Mouse (Mus musculus) heart, embryonic 11.5 days (tissue): ENCODE measurements around the gene Abcc8. TPM values are rescaled to one million over a fixed set of nuclear protein-coding genes. Genes with fewer than 3 reads are reported as not detected.

ENCODE experiments used
- ATAC-seq: fragments of 200-750 bp; cut with Nextera tagmentation; replicated peaks from 2 replicates; pipeline ENCODE4 v1.8.0; 2017; ENCODE audit warnings: moderate library complexity; ENCODE audit not compliant: insufficient number of reproducible peaks, low FRiP score, low TSS enrichment
- H3K27ac ChIP-seq: fragments of 300-500 bp; sonication (generic); 2 replicates; pipeline ENCODE4 v1.5.1; 2014; ENCODE audit warnings: mild to moderate bottlenecking, low read depth, low read length
- H3K27me3 ChIP-seq: fragments of 300-500 bp; sonication (generic); 2 replicates; pipeline ENCODE4 v1.6.1; 2014; ENCODE audit warnings: mild to moderate bottlenecking, low read length, mixed read lengths; ENCODE audit not compliant: control insufficient read depth, insufficient read depth
- H3K36me3 ChIP-seq: fragments of 300-500 bp; sonication (generic); 2 replicates; pipeline ENCODE4 v1.6.1; 2014; ENCODE audit warnings: mild to moderate bottlenecking, low read length, moderate library complexity, mixed read lengths; ENCODE audit not compliant: control insufficient read depth, insufficient read depth
- H3K4me1 ChIP-seq: fragments of 300-500 bp; sonication (generic); 2 replicates; pipeline ENCODE4 v1.6.1; 2014; ENCODE audit warnings: low read length; ENCODE audit not compliant: control insufficient read depth, insufficient read depth
- H3K4me2 ChIP-seq: fragments of 300-500 bp; sonication (generic); 2 replicates; pipeline ENCODE4 v1.6.1; 2014; ENCODE audit warnings: mild to moderate bottlenecking, moderate library complexity
- H3K4me3 ChIP-seq: fragments of 300-500 bp; sonication (generic); 2 replicates; pipeline ENCODE4 v1.5.1; 2014; ENCODE audit warnings: low read depth, low read length
- H3K9ac ChIP-seq: fragments of 300-500 bp; sonication (generic); 2 replicates; pipeline ENCODE4 v1.6.1; 2014; ENCODE audit warnings: mild to moderate bottlenecking, low read depth, low read length, moderate library complexity
- H3K9me3 ChIP-seq: fragments of 300-500 bp; sonication (generic); replicated peaks from 2 replicates; pipeline ENCODE4 v1.6.1; 2016; ENCODE audit warnings: low read length; ENCODE audit not compliant: control insufficient read depth
- WGBS: fragments of 180-500 bp; shearing (Covaris S2); extraction: QIAGEN DNeasy Blood & Tissue Kit; methylation state at CpG from one replicate; pipeline ENCODE4 v1.1.7; 2014; ENCODE audit not compliant: insufficient replicate concordance; 5-methylcytosine and 5-hydroxymethylcytosine counted together
- polyA plus RNA-seq: library from polyadenylated mRNA; unstranded; fragments of >200 nt; fragmentation: Nextera tagmentation; extraction: Ambion mirVana; gene quantifications from 2 replicates; pipeline ENCODE4 v1.2.1, GENCODE M21; 2014

The Abcc8 gene
- polyA plus RNA-seq, 1 experiment from 2014 or later: 6.8 TPM

GRCm38 (mm10) chr7:46084839-46085513, 94.9 kb downstream of the Abcc8 start:
- peak overlapping the region; percentile 22; the same call in 1 of the 2 replicates for H3K27ac ChIP-seq
- no peak overlapping the region for H3K4me3 ChIP-seq
- peaks cover 3% of the 10 kb centered on the region; the same call in 1 of the 2 replicates for H3K9me3 ChIP-seq
- H3K27me3 ChIP-seq: no peaks in the 10 kb centered on the region
- H3K9ac ChIP-seq: no peak overlapping the region
- no peak; the same call in 1 of the 2 replicates for ATAC-seq
- peaks cover 17% of the 10 kb centered on the region for H3K36me3 ChIP-seq
- no peak overlapping the region for H3K4me2 ChIP-seq
- WGBS: 58% methylated on average over 16 of the region's 16 CpGs
- peaks cover 22% of the 10 kb centered on the region for H3K4me1 ChIP-seq

GRCm38 (mm10) chr7:46084024-46084423, 95.8 kb downstream of the Abcc8 start:
- no peak for ATAC-seq
- H3K36me3 ChIP-seq: peaks cover 20% of the 10 kb centered on the region
- 78% methylated on average over 10 of the region's 10 CpGs for WGBS

GRCm38 (mm10) chr7:46077675-46078074, 102.2 kb downstream of the Abcc8 start:
- no peak overlapping the region for H3K4me3 ChIP-seq
- H3K27ac ChIP-seq: no peak overlapping the region
- H3K4me2 ChIP-seq: no peak overlapping the region
- peaks cover 29% of the 10 kb centered on the region for H3K36me3 ChIP-seq
- no peaks in the 10 kb centered on the region for H3K27me3 ChIP-seq
- no peak overlapping the region for H3K9ac ChIP-seq
- 86% methylated on average over 12 of the region's 12 CpGs for WGBS
- no peak for ATAC-seq
- peaks cover 6% of the 10 kb centered on the region for H3K4me1 ChIP-seq
- H3K9me3 ChIP-seq: no peaks in the 10 kb centered on the region

More at GRCm38 (mm10) chr7:46084024-46084423, 95.8 kb downstream of the Abcc8 start:
- Histone ChIP-seq H3K4me3 (no peak overlapping the region), H3K4me1 (peaks cover 22% of the 10 kb centered on the region), H3K27me3 (no peaks in the 10 kb centered on the region), H3K9me3 (peaks cover 3% of the 10 kb centered on the region; the same call in 1 of the 2 replicates), H3K27ac (no peak overlapping the region), H3K9ac (no peak overlapping the region), H3K4me2 (no peak overlapping the region)

DNA sequence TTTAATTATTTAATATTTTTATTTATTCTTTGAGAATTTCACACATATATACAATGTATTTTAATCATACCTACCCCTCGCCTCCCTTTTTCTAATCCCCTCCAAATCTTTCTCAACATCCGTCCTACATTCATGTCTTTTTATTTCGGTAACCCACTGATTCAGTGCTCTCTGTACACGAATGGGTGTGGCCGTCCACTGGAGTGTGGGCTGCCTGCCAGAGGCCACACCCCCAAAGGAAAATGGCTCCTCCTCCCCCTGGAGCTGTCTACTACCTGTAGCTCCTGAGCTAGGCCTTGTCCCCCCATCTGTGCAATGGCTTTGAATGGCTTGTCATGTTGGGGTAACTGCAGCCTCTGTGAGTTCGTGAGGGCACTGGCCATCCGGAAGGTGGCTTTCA, 103.0 kb downstream of the Abcc8 start:
- H3K4me2 ChIP-seq: no peak overlapping the region
- H3K27me3 ChIP-seq: no peaks in the 10 kb centered on the region
- peaks cover 28% of the 10 kb centered on the region for H3K36me3 ChIP-seq
- 79% methylated on average over 7 of the region's 7 CpGs for WGBS
- no peak for ATAC-seq
- H3K4me3 ChIP-seq: no peak overlapping the region
- no peaks in the 10 kb centered on the region for H3K9me3 ChIP-seq
- H3K9ac ChIP-seq: no peak overlapping the region
- no peak overlapping the region for H3K27ac ChIP-seq
- no peaks in the 10 kb centered on the region for H3K4me1 ChIP-seq

DNA sequence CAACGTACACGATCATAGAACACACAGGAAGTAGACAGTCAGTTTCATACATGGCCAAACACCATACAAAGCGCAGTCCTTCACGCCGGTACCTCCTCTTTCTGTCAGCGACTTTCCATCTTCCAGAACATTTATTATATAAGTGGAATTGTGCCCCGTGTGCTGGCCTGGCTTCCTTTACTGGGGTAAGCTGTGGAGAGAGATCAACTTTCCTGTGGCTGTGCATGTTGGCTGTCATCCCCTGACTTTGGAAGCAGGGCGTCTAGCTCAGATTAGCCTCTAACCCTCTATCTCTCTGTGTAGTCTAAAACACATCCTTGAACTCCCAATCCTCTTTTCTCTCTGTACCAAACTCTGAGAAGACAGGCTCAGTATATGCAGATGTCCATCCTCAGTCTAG, 111.0 kb downstream of the Abcc8 start:
- no peaks in the 10 kb centered on the region for H3K4me1 ChIP-seq
- H3K9ac ChIP-seq: no peak overlapping the region
- H3K27me3 ChIP-seq: no peaks in the 10 kb centered on the region
- no peak overlapping the region for H3K4me2 ChIP-seq
- WGBS: 92% methylated on average over 8 of the region's 8 CpGs
- H3K9me3 ChIP-seq: no peaks in the 10 kb centered on the region
- peaks cover 36% of the 10 kb centered on the region for H3K36me3 ChIP-seq
- ATAC-seq: no peak
- no peak overlapping the region for H3K27ac ChIP-seq
- no peak overlapping the region for H3K4me3 ChIP-seq

DNA sequence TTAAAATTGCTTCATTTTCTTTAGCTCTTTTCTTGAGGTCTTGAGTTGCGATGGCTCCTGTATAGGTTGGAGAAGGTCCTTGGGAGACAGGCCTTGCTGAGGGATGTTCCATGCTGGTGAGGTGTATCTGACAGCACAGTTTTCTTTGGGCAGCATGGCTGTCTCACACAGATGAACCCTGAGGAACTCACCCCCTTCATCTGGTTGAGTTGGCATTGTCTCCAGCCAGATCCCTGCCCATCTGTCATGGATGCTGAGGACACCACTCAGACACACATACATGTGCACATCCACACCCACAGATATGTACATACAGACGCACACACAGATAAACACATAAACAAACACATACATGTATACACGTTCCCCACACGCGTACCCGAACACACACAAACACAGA, 116.5 kb downstream of the Abcc8 start:
- H3K4me2 ChIP-seq: no peak overlapping the region
- H3K27ac ChIP-seq: no peak overlapping the region
- 94% methylated on average over 6 of the region's 6 CpGs for WGBS
- peaks cover 27% of the 10 kb centered on the region for H3K36me3 ChIP-seq
- no peak overlapping the region for H3K9ac ChIP-seq
- no peaks in the 10 kb centered on the region; the same call in 1 of the 2 replicates for H3K4me1 ChIP-seq
- no peak for ATAC-seq
- H3K27me3 ChIP-seq: no peaks in the 10 kb centered on the region
- H3K9me3 ChIP-seq: no peaks in the 10 kb centered on the region
- H3K4me3 ChIP-seq: no peak overlapping the region

DNA sequence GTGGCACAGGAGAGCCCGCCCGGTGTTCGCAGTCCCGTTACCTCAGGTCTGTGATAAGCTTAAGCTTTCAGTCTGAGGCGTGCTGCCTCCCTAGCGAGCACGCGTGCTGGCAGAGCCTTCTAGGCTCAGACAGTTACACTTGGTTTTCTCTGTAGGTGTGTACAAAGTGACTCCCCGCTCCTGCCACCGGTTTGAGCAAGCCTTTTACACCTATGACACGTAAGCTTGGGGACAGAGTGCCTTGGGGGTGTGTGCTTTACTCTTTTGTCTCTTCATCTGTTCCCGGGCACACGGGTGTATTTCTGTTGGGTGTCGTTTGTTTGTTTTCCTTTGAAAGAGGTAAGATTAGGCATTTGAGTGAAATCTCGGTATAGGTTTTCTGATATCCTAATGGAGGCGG, 118.2 kb downstream of the Abcc8 start:
- no peaks in the 10 kb centered on the region; the same call in 1 of the 2 replicates for H3K4me1 ChIP-seq
- H3K4me3 ChIP-seq: no peak overlapping the region
- no peaks in the 10 kb centered on the region for H3K27me3 ChIP-seq
- peaks cover 29% of the 10 kb centered on the region for H3K36me3 ChIP-seq
- no peak overlapping the region for H3K27ac ChIP-seq
- no peak overlapping the region for H3K4me2 ChIP-seq
- no peak for ATAC-seq
- H3K9me3 ChIP-seq: no peaks in the 10 kb centered on the region
- WGBS: 92% methylated on average over 16 of the region's 16 CpGs
- H3K9ac ChIP-seq: no peak overlapping the region

DNA sequence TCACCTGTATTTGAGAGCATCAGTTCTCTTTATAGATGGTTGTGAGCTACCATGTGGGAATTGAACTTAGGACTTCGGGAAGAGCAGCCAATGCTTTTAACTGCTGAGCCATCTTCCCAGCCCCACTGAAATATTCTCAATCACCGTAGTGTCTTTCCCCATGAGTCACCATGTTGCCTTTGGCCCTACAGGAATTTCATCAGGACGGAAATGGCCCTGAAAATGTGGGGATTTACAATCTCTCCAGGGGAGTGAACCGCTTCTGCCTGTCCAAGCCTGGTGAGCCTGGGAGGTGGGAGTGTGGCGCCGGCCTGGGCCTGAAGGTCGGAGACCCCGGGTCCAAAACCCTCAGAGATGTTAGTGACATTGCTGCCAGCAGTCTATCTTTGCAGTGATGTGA, 119.1 kb downstream of the Abcc8 start:
- no peaks in the 10 kb centered on the region for H3K9me3 ChIP-seq
- peaks cover 31% of the 10 kb centered on the region for H3K36me3 ChIP-seq
- H3K9ac ChIP-seq: no peak overlapping the region
- no peak for ATAC-seq
- 93% methylated on average over 8 of the region's 8 CpGs for WGBS
- no peak overlapping the region for H3K4me3 ChIP-seq
- H3K4me1 ChIP-seq: no peaks in the 10 kb centered on the region; the same call in 1 of the 2 replicates
- no peak overlapping the region for H3K27ac ChIP-seq
- H3K4me2 ChIP-seq: no peak overlapping the region
- H3K27me3 ChIP-seq: no peaks in the 10 kb centered on the region

DNA sequence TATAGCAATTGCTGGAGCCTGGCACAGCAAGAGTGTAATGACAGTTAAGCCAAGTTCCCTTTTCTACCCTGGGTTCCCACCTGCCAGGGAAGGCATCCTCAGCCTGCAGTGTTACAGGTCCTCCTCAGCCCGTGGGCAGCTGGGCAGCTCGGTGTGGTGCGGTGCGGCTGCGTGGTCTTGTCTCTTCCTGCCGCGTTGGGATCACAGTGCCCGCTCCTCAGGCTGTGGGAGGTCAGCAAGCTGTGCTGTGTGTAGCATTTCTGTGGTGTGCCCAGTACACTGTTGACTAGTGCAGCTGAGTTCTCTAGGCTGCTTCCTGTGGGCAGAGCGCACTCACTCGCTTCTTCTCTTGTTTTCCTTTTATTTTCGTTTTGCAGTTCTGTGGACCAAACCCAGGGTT, 121.0 kb downstream of the Abcc8 start:
- Histone ChIP-seq H3K4me2 (no peak overlapping the region), H3K36me3 (peaks cover 29% of the 10 kb centered on the region), H3K4me1 (no peaks in the 10 kb centered on the region; the same call in 1 of the 2 replicates), H3K27ac (no peak overlapping the region), H3K9me3 (no peaks in the 10 kb centered on the region), H3K9ac (no peak overlapping the region), H3K4me3 (no peak overlapping the region), H3K27me3 (no peaks in the 10 kb centered on the region)
- 89% methylated on average over 11 of the region's 11 CpGs for WGBS
- no peak for ATAC-seq
